Mouse (Mus musculus): ENCODE results near the gene Pla2g2d.
"Not testable (repeated sequence)": the region's sequence is repeated elsewhere in the genome, so short reads cannot be mapped to it uniquely, and the experiment has no call there.

Gene Pla2g2d

DNA sequence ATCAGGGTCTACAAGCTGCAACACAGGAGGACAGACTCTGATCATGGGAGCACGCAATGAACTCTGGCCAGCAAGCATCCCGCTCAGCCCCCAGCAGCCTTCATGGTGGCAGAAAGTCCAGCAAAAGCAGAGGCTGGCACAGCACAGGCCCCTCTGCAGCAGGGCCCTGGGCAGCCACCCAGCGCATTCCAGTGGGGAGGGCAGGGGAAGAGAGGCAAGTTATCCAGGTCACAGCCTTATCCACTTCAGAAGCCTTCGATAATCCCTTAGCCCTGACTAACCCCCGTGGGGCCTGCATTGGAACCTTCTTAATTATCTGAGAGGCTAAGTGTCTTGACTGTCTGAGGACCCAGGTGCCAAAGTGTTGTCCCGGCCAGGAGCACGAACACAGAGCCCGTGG lies 43.6 kb downstream of the Pla2g2d start:
- TF ChIP-seq CTCF (conservative IDR thresholded peaks at IDR 0.05; ENCODE audit: low read length) (no peak), NANOG (IDR thresholded peaks at IDR 0.05; ENCODE audit: borderline replicate concordance, low read length) (no peak), POU5F1 (IDR thresholded peaks at IDR 0.05; ENCODE audit: borderline replicate concordance, low read length) (no peak)
- Histone ChIP-seq H3K4me3 (replicated peaks; ENCODE audit: low read length) (peak overlapping the region; percentile 43), H3K36me3 (ENCODE audit: insufficient read depth, low read length) (0 out of 2 replicates have a peak, but pooled peaks cover 4% of the 10 kb centered on the region), H3K27me3 (ENCODE audit: insufficient read depth, low read length) (no peaks in the 10 kb centered on the region), H3K4me1 (replicated peaks; ENCODE audit: low read depth, low read length) (peaks cover 43% of the 10 kb centered on the region), H3K9me3 (ENCODE audit: low read length) (peaks cover 13% of the 10 kb centered on the region)

DNA sequence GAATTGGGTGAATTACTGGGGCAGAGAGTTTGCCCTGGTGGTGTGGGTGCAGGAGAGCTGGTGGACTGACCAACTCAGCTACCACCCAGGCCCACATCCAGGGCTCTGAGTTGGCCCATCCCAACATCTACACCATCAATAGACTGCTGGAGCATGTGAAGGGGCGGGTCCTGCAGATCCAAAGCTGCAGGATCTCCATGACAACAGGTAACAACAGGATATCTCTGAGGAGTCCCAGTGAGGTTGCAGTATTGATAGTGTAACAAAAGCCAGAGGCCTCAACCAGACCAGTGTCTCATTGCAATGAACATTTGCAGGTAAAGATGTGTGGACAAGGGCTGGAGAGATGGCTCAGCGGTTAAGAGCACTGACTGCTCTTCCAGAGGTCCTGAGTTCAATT lies 45.5 kb downstream of the Pla2g2d start:
- no peaks in the 10 kb centered on the region for H3K27me3 ChIP-seq (ENCODE audit: insufficient read depth, low read length)
- H3K4me1 ChIP-seq (replicated peaks; ENCODE audit: low read depth, low read length) = peaks cover 34% of the 10 kb centered on the region
- no peak overlapping the region for H3K4me3 ChIP-seq (replicated peaks; ENCODE audit: low read length)
- TF ChIP-seq POU5F1 (IDR thresholded peaks at IDR 0.05; ENCODE audit: borderline replicate concordance, low read length) (no peak), NANOG (IDR thresholded peaks at IDR 0.05; ENCODE audit: borderline replicate concordance, low read length) (no peak)
- H3K36me3 ChIP-seq (ENCODE audit: insufficient read depth, low read length) = 0 out of 2 replicates have a peak, but pooled peaks cover 4% of the 10 kb centered on the region
- H3K9me3 ChIP-seq (ENCODE audit: low read length) = peaks cover 14% of the 10 kb centered on the region

DNA sequence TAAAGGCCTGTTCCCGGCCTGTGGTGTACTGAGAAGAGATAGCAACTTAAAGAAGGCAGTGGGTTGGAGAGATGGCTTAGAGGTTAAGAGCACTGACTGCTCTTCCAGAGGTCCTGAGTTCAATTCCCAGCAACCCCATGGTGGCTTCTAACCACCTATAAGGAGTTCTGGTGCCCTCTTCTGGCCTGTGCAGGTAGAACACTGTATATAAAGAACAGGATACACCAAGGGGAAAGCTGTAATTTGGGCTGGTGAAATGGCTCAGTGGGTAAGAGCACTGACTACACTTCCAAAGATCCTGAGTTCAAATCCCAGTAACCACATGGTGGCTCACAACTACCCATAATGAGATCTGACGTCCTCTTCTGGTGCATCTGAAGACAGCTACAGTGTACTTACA lies 48.6 kb downstream of the Pla2g2d start:
- H3K4me3 ChIP-seq (replicated peaks; ENCODE audit: low read length); H3K36me3 ChIP-seq (ENCODE audit: insufficient read depth, low read length); H3K27me3 ChIP-seq (ENCODE audit: insufficient read depth, low read length): not testable (repeated sequence)
- peak; percentile 23; the same call in 1 of the 2 replicates for TF ChIP-seq CTCF (conservative IDR thresholded peaks at IDR 0.05; ENCODE audit: low read length)
- H3K9me3 ChIP-seq (ENCODE audit: low read length) = peaks cover 14% of the 10 kb centered on the region
- H3K4me1 ChIP-seq (replicated peaks; ENCODE audit: low read depth, low read length) = peaks cover 32% of the 10 kb centered on the region

DNA sequence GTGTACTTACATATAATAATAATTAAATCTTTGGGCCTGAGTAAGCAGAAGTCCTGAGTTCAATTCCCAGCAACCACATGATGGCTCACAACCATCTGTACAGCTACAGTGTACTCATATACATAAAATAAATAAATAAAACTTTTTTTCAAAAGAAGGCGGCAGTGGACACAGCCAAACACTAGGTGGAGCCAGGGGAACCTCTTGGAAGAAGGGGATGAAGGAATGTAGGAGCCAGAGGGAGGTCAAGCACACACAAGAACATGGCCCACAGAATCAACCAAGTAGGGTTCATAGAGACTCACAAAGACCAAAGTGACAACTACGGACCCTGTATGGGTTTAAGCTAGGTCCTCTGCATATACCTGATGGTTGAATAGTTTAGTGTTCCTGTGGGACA lies 49.1 kb downstream of the Pla2g2d start:
- Histone ChIP-seq H3K4me3 (replicated peaks; ENCODE audit: low read length) (no peak overlapping the region), H3K36me3 (ENCODE audit: insufficient read depth, low read length) (peaks cover 4% of the 10 kb centered on the region; the same call in 1 of the 2 replicates), H3K4me1 (replicated peaks; ENCODE audit: low read depth, low read length) (peaks cover 32% of the 10 kb centered on the region), H3K9me3 (ENCODE audit: low read length) (peaks cover 14% of the 10 kb centered on the region), H3K27me3 (ENCODE audit: insufficient read depth, low read length) (no peaks in the 10 kb centered on the region)
- TF ChIP-seq NANOG (IDR thresholded peaks at IDR 0.05; ENCODE audit: borderline replicate concordance, low read length) (no peak), POU5F1 (IDR thresholded peaks at IDR 0.05; ENCODE audit: borderline replicate concordance, low read length) (no peak), CTCF (conservative IDR thresholded peaks at IDR 0.05; ENCODE audit: low read length) (no peak)

DNA sequence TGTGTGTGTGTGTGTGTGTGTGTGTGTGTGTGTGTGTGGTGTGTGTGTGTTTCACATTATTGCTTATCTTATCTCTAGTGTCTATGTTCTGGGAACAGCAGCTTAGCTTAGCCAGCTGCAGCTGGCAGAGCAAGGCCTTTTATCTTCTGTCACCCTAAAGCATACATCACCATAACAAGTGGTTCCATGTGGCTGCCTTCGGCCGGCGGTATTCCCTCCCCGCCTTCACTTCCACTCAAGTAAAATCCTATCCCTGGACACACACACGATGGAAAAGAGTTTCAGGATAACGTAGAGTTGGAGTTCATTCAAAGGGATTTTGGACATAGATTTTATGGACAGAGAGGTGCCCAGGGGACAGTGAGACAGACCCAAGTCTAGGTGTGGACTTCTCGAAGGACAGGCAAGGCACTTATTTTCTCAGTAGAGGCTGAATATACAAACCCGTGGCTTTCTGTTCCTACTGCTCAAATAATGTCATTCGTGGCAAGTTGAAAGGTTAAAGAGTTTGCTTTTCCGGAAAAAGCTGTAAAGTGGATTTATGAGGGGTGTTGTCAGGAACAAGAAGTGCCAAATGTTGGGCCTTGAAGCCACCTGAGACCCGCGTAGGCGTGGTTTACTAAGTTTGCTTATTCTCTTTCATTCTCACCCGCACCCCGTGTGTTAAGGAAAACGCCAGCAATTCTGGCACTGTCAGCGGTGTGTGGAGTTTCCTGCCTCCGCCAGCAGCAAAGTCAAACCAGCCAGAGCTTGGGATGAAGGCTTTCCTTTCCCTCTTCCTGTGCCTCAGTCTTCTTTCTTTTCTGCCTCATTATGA lies 50.4 kb downstream of the Pla2g2d start:
- H3K27me3 ChIP-seq (ENCODE audit: insufficient read depth, low read length) = no peaks in the 10 kb centered on the region
- H3K4me1 ChIP-seq (replicated peaks; ENCODE audit: low read depth, low read length) = peaks cover 28% of the 10 kb centered on the region
- no peak for TF ChIP-seq NANOG (IDR thresholded peaks at IDR 0.05; ENCODE audit: borderline replicate concordance, low read length)
- TF ChIP-seq POU5F1 (IDR thresholded peaks at IDR 0.05; ENCODE audit: borderline replicate concordance, low read length) = no peak
- H3K36me3 ChIP-seq (ENCODE audit: insufficient read depth, low read length) = peaks cover 4% of the 10 kb centered on the region; the same call in 1 of the 2 replicates
- H3K9me3 ChIP-seq (ENCODE audit: low read length) = peaks cover 14% of the 10 kb centered on the region
- no peak overlapping the region for H3K4me3 ChIP-seq (replicated peaks; ENCODE audit: low read length)

DNA sequence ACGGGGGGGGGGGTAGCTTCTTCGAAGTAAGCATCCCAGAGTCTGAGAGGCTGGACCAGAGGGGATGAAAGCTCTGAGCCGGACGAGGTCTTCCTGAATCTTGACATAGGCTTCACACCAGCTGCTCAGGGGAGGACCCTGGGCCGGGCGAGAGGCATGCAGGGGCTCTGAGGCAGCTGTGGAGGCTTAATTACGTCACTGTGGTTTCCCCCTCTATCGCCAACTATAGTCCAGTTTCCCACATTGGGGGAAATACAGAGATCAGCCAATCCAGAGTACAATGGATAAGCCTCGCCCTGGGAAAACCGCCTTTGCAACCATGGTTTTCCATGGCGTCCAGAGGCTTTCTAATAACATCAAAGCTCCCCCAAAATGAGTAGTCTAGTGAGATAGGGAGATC lies 51.6 kb downstream of the Pla2g2d start:
- Histone ChIP-seq H3K9me3 (ENCODE audit: low read length) (peaks cover 9% of the 10 kb centered on the region), H3K27me3 (ENCODE audit: insufficient read depth, low read length) (no peaks in the 10 kb centered on the region), H3K4me1 (replicated peaks; ENCODE audit: low read depth, low read length) (peaks cover 31% of the 10 kb centered on the region), H3K36me3 (ENCODE audit: insufficient read depth, low read length) (peaks cover under 1% of the 10 kb centered on the region; the same call in 1 of the 2 replicates), H3K4me3 (replicated peaks; ENCODE audit: low read length) (no peak overlapping the region)
- TF ChIP-seq POU5F1 (IDR thresholded peaks at IDR 0.05; ENCODE audit: borderline replicate concordance, low read length) = no peak
- TF ChIP-seq NANOG (IDR thresholded peaks at IDR 0.05; ENCODE audit: borderline replicate concordance, low read length) = no peak
- TF ChIP-seq CTCF (conservative IDR thresholded peaks at IDR 0.05; ENCODE audit: low read length) = no peak

All from E14TG2a.4 (cell line).